Mouse (Mus musculus) hindbrain, embryonic 11.5 days (tissue): ENCODE measurements around the gene Atp6v1e1. TPM values are rescaled to one million over a fixed set of nuclear protein-coding genes. Genes with fewer than 3 reads are reported as not detected.

Source experiments
- ATAC-seq: fragments of 200-750 bp; cut with Nextera tagmentation; 2 replicates; pipeline ENCODE4 v1.8.0; 2017; ENCODE audit warnings: mild to moderate bottlenecking, moderate TSS enrichment, moderate library complexity; ENCODE audit not compliant: low FRiP score
- DNase-seq: peaks from one replicate; pipeline ENCODE4 v3.0.0-alpha.2; 2015; ENCODE audit warnings: low spot score
- H3K27ac ChIP-seq: fragments of 300-500 bp; sonication (generic); 2 replicates; pipeline ENCODE4 v1.5.1; 2014; ENCODE audit warnings: mild to moderate bottlenecking, low read depth, low read length
- H3K27me3 ChIP-seq: fragments of 300-500 bp; sonication (generic); 2 replicates; pipeline ENCODE4 v1.6.1; 2014; ENCODE audit warnings: mild to moderate bottlenecking, low read length, moderate library complexity, mixed read lengths; ENCODE audit not compliant: control insufficient read depth, insufficient read depth
- H3K36me3 ChIP-seq: fragments of 300-500 bp; sonication (generic); 2 replicates; pipeline ENCODE4 v1.6.1; 2014; ENCODE audit warnings: mild to moderate bottlenecking, low read length, moderate library complexity, mixed read lengths; ENCODE audit not compliant: control insufficient read depth, insufficient read depth
- H3K4me1 ChIP-seq: fragments of 300-500 bp; sonication (generic); replicated peaks from 2 replicates; pipeline ENCODE4 v1.6.1; 2014; ENCODE audit warnings: low read length, mixed read lengths; ENCODE audit not compliant: control insufficient read depth, insufficient read depth
- H3K4me2 ChIP-seq: fragments of 300-500 bp; sonication (generic); replicated peaks from 2 replicates; pipeline ENCODE4 v1.6.1; 2014; ENCODE audit warnings: mild to moderate bottlenecking, low read depth, low read length
- H3K4me3 ChIP-seq: fragments of 300-500 bp; sonication (generic); 2 replicates; pipeline ENCODE4 v1.5.1; 2014; ENCODE audit warnings: low read depth, low read length
- H3K9ac ChIP-seq: fragments of 300-500 bp; sonication (generic); 2 replicates; pipeline ENCODE4 v1.6.1; 2014; ENCODE audit warnings: low read depth, low read length
- H3K9me3 ChIP-seq: fragments of 300-500 bp; sonication (generic); 2 replicates; pipeline ENCODE4 v1.6.1; 2016; ENCODE audit warnings: low read length; ENCODE audit not compliant: control insufficient read depth
- WGBS: fragments of 180-500 bp; shearing (Covaris S2); extraction: QIAGEN DNeasy Blood & Tissue Kit; methylation state at CpG from one replicate; pipeline ENCODE4 v1.1.7; 2014; 5-methylcytosine and 5-hydroxymethylcytosine counted together
- polyA plus RNA-seq: library from polyadenylated mRNA; unstranded; fragments of >200 nt; fragmentation: Nextera tagmentation; extraction: Ambion mirVana; gene quantifications from 2 replicates; pipeline ENCODE4 v1.2.1, GENCODE M21; 2014

Atp6v1e1 gene
- polyA plus RNA-seq, 1 experiment from 2014 or later: 183 TPM

DNA sequence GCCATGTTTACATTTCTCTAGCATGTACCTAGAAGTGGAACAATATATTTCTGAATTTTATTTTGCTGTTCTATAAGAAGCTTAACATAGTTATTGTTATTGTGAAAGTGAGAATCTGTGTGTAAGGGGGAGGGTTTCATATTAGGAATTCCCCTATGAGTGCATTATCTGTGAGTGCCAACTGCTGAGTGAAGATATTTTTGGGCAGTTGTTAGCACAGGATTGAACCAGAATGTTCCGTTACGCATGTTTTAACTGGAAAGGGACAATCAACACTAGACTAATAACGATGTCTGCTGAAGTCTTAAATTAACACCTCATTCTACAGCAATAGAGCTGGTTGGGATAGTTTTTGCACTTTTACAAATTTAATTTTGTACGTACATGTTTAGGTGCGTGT lies 19.2 kb upstream of the Atp6v1e1 start:
- no peak overlapping the region for H3K9ac ChIP-seq
- no peak overlapping the region for H3K4me2 ChIP-seq
- no peaks in the 10 kb centered on the region for H3K27me3 ChIP-seq
- H3K36me3 ChIP-seq: no peaks in the 10 kb centered on the region
- H3K4me3 ChIP-seq: no peak overlapping the region
- H3K4me1 ChIP-seq: no peaks in the 10 kb centered on the region
- H3K27ac ChIP-seq: no peak overlapping the region; the same call in 1 of the 2 replicates
- WGBS: 97% methylated on average over 5 of the region's 5 CpGs
- ATAC-seq: no peak
- no peaks in the 10 kb centered on the region for H3K9me3 ChIP-seq
- DNase-seq: no peak

DNA sequence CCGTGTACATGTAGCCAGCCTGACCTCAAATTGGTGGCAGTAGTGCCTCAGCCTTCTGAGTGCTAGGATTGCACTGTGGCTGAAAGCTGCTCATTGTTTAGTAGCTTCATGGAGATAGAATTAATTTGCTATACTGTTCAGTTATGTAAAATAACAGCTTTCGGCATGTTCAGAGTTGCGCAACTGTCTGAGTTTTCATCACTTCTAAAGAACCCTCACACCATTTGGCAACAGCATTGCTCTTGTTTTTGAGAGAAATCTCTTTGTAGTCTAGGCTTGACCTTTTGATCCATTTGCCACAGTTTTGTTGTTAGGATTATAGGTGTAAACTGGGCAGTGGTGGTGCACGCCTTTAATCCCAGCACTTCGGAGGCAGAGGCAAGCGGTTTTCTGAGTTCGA lies 17.7 kb upstream of the Atp6v1e1 start:
- Histone ChIP-seq H3K36me3 (no peaks in the 10 kb centered on the region), H3K4me3 (no peak overlapping the region), H3K27ac (no peak overlapping the region), H3K9ac (no peak overlapping the region), H3K4me2 (no peak overlapping the region), H3K27me3 (no peaks in the 10 kb centered on the region), H3K4me1 (no peaks in the 10 kb centered on the region), H3K9me3 (no peaks in the 10 kb centered on the region)
- ATAC-seq (no peak), DNase-seq (no peak)
- 95% methylated on average over 7 of the region's 7 CpGs for WGBS

GRCm38 (mm10) chr6:120837152-120837530 lies 14.5 kb upstream of the Atp6v1e1 start:
- Histone ChIP-seq H3K36me3 (no peaks in the 10 kb centered on the region), H3K9ac (peak overlapping the region; percentile 95; the same call in 1 of the 2 replicates), H3K27ac (no peak overlapping the region), H3K4me3 (peak overlapping the region; percentile 91), H3K9me3 (no peaks in the 10 kb centered on the region), H3K4me1 (no peaks in the 10 kb centered on the region), H3K4me2 (peak overlapping the region; percentile 68), H3K27me3 (no peaks in the 10 kb centered on the region)
- ATAC-seq: no peak
- 65% methylated on average over 1 of the region's 1 CpGs for WGBS
- DNase-seq: no peak

- H3K36me3 ChIP-seq: no peaks in the 10 kb centered on the region
- H3K4me1 ChIP-seq: no peaks in the 10 kb centered on the region
- no peaks in the 10 kb centered on the region for H3K27me3 ChIP-seq
- H3K9me3 ChIP-seq: no peaks in the 10 kb centered on the region
- H3K4me2 ChIP-seq: peak overlapping the region; percentile 68
- 5% methylated on average over 36 of the region's 37 CpGs for WGBS
- ATAC-seq: peak; percentile 87
- DNase-seq: no peak
- peak overlapping the region; percentile 94 for H3K27ac ChIP-seq
- peak overlapping the region; percentile 91 for H3K4me3 ChIP-seq
- peak overlapping the region; percentile 95 for H3K9ac ChIP-seq
Measured at GRCm38 (mm10) chr6:120836389-120837151, 14.0 kb upstream of the Atp6v1e1 start.

DNA sequence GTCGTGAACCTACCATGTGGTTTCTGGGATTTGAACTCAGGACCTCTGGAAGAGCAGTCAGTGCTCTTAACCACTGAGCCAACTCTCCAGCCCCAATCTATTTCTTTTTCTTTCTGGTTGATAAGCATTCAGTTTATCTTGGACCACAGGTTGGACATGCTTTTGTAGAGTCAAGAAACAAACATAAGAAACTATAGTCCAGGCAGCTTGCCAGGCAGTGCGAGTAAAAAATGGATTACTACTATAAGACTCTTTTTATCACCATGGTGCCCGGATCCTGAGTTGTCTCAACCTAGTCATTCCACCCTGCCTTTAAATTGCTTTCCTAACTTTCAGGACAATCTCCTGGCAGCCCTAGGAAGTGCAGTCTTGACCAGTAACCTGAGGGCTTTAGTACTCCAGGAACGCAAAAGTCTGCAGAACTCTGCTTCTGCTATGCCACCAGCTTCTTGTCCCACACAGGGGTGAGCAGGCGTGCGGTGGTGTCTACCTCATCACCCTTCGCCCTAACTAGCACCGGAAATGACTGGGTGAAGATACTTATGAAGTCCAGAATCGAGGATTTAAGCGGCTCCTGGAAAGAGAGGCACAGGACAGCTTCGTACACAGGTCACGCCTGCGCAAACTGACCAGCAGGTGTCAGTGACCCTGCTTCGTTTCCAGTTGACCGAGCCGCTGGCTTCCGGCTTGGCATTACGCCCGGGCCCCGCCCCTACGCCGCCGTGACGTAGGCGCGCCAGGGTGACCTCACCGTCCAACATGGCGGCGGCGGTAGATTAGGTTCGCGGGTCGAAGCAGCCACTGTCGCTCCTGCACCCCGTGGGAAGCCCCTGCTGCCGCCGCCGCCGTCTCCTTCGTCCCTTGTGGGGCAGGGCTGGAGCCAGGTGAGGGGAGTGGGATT lies 13.1 kb upstream of the Atp6v1e1 start, which contains the start of gene Bcl2l13:
TSS of gene Bcl2l13 (plus strand) at position 739 of the 901 bp plus-strand sequence.
- Histone ChIP-seq H3K9me3 (no peaks in the 10 kb centered on the region), H3K4me1 (no peaks in the 10 kb centered on the region), H3K9ac (peak within 1 kb of the TSS; percentile 95), H3K4me3 (peak within 1 kb of the TSS; percentile 91), H3K4me2 (peak within 1 kb of the TSS; percentile 68), H3K36me3 (no peaks in the 10 kb centered on the region), H3K27me3 (no peaks in the 10 kb centered on the region), H3K27ac (peak within 1 kb of the TSS; percentile 94)
- 6% methylated on average over 40 of the region's 40 CpGs for WGBS
- DNase-seq: peak; percentile 96
- ATAC-seq: peak; percentile 94

- no peak overlapping the region for H3K27ac ChIP-seq
- H3K9me3 ChIP-seq: no peaks in the 10 kb centered on the region
- H3K36me3 ChIP-seq: no peaks in the 10 kb centered on the region
- no peak overlapping the region for H3K4me3 ChIP-seq
- no peak overlapping the region for H3K4me2 ChIP-seq
- DNase-seq (no peak), ATAC-seq (no peak)
- WGBS: 89% methylated on average over 4 of the region's 4 CpGs
- no peaks in the 10 kb centered on the region for H3K4me1 ChIP-seq
- H3K27me3 ChIP-seq: no peaks in the 10 kb centered on the region
- no peak overlapping the region for H3K9ac ChIP-seq
Measured at GRCm38 (mm10) chr6:120834766-120835321, 12.3 kb upstream of the Atp6v1e1 start.

GRCm38 (mm10) chr6:120832097-120832496 lies 9.5 kb upstream of the Atp6v1e1 start:
- Histone ChIP-seq H3K36me3 (no peaks in the 10 kb centered on the region), H3K4me3 (no peak overlapping the region), H3K4me1 (no peaks in the 10 kb centered on the region), H3K27ac (no peak overlapping the region), H3K9ac (no peak overlapping the region), H3K4me2 (no peak overlapping the region), H3K9me3 (no peaks in the 10 kb centered on the region), H3K27me3 (no peaks in the 10 kb centered on the region)
- 80% methylated on average over 4 of the region's 4 CpGs for WGBS
- DNase-seq: no peak
- ATAC-seq: no peak

DNA sequence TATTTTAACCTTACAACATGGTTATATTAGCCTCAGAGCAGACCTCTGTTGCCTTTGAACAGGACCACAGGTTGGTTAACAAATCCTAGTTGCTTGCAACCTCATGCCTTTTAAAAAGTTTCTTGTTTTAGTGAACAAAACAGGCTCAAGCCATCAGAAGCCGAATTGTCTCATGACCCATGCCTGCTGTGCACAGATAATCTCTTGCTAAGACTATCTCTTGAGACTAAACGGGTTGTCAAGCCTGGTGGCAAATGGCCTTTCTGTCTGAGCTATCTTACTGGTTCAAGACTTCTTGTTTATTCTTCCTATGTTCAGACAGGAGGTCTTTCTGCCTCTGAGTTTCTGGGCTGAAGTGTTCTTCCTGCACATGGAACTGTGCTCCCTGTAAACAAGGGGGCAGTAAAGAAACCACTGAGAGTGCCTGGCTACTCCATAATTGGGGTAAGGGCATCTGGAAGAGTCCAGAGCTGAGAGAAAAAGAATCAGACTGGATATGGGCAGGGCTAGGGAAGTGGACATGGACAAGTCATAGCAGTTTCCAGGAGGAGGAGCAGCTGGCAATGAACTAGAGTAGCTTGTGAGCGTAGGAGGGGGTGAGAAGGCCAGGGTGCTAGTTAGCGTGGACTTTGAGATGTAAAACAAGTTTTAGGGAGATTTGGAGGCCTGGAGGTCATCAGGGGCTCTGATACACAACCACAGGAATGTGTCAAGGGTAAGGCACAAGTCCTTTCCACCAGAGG lies 8.4 kb upstream of the Atp6v1e1 start:
- H3K4me3 ChIP-seq: no peak overlapping the region
- H3K4me1 ChIP-seq: no peaks in the 10 kb centered on the region
- ATAC-seq: no peak
- no peak overlapping the region for H3K9ac ChIP-seq
- WGBS: 75% methylated on average over 4 of the region's 4 CpGs
- DNase-seq: no peak
- no peaks in the 10 kb centered on the region for H3K27me3 ChIP-seq
- H3K27ac ChIP-seq: no peak overlapping the region
- H3K4me2 ChIP-seq: no peak overlapping the region
- no peaks in the 10 kb centered on the region for H3K9me3 ChIP-seq
- H3K36me3 ChIP-seq: no peaks in the 10 kb centered on the region
